Mouse (Mus musculus) brown adipose tissue, adult 24 weeks (tissue): ENCODE measurements around the gene Abhd17a. TPM values are rescaled to one million over a fixed set of nuclear protein-coding genes. Genes with fewer than 3 reads are reported as not detected.

Experiments
- H3K27ac ChIP-seq: fragments of 200-500 bp; replicated peaks from 2 replicates; pipeline ENCODE4 v1.5.1; 2012; ENCODE audit warnings: low read depth, mild to moderate bottlenecking, low read length
- H3K4me1 ChIP-seq: fragments of 200-500 bp; 2 replicates; pipeline ENCODE4 v1.6.1; 2012; ENCODE audit warnings: low read length, mixed read lengths; ENCODE audit not compliant: control insufficient read depth, insufficient read depth, insufficient read length
- H3K4me3 ChIP-seq: fragments of 200-500 bp; 2 replicates; pipeline ENCODE4 v1.5.1; 2012; ENCODE audit warnings: low read depth, mild to moderate bottlenecking, low read length, moderate library complexity; ENCODE audit not compliant: insufficient read depth
- polyA plus RNA-seq: library from polyadenylated mRNA; stranded (reverse); fragments of >200 nt; gene quantifications from 2 replicates; pipeline ENCODE4 v1.2.4, GENCODE M21; 2012; ENCODE audit not compliant: missing spikeins, insufficient read depth, insufficient read length

Gene Abhd17a
- polyA plus RNA-seq, 1 experiment, result 81.6 TPM

DNA sequence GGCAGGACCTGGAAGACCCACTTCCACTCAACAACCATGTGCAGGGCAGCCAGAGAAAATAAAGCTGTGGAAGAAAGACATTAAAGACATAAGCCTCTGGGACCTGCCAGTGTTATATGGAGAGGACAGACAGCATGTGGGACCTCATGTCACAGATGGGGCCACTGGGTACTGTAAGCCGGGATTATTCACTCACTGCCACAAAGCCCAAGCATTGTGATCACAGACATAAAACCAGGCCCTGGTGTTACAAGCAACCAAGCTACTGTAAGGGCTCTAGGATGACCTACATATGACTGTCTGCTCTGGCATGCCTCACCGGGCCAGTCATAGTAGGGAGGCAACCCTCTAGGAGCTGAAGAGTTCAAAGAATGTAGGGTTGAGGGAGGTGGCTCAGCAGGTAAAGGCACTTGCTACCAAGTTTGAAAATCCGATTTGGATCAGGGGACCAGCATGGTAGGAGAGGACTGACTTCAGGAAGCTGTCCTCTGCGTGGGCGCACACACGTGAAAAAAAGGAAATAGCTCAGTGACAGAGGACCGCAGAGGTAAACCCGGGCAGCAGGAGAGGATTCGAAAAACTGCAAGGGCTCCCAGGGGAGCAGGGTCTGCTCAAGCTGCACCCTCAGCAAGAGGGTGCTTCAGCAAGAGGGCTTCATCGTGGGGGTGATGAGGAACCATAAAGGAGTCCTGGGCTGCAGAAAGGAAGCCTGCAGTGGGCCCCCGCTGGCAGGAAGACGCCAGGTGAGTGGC is 838 bp downstream of the Abhd17a start:
- H3K4me3 ChIP-seq, result peak overlapping the region; percentile 96
- peaks cover 25% of the 10 kb centered on the region for H3K4me1 ChIP-seq
- peak overlapping the region; percentile 70 for H3K27ac ChIP-seq

DNA sequence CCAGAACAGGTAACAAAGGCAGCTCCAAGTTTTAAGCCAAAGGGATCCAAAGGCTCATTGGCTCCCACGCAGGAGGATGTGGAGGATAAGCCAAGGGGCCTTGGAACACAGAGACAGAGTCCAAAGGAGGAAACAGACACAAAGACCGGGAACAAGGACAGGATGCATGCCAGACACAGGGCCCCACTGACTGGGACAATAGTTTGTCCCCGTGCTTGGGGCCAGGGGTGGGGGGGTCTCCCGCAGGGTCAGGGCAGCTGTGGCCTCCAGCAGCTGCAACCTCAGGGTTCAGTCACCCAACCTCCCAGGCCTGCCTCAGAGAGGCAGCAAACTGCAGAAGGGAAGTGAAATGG is 2.9 kb downstream of the Abhd17a start:
- H3K4me3 ChIP-seq, result peak overlapping the region; percentile 65
- peaks cover 32% of the 10 kb centered on the region for H3K4me1 ChIP-seq
- H3K27ac ChIP-seq, result peak overlapping the region; percentile 97

DNA sequence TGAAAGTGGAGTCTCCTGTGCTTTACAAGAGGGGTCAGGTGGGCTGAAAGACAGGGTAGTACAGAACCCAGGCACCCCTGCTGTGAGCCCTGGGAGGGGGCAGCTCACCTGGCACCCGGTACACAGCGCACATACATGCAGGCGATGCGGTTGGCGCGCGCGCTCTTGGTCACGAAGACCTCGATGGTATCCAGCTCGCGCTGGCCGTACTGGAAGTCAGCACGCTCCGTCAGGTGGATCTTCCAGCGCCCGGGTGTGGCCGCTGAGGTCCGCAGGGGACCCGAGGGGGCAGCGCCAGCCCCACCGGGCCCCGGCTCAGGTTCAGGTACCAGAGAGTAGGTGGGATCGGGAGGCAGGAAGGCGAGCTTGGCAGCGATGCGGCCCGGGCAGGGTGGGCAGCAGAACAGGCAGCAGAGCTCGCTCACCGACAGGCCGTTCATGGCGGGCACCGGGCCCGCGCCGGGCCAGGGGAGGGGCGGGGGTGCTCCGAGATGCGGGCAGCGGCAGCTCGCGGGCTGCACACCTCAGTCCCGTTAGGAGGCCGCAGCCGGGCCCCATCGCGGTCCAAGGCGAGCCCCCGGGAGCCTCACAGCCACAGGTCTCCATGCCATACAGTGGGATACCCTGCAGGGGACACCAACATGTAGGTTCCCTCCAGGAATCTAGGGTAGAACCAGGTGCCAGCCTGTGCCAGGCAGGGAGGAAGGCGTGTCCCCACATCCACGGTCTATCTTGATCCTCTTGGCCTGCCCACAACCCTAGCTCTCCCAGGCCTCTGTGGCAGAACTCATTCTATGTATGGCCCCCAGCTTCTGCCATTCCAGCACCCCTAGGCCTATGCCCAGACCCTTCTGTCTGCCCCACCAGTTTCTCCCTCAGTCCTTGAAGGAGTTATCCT is 3.5 kb downstream of the Abhd17a start:
- Histone ChIP-seq H3K27ac (peak overlapping the region; percentile 97), H3K4me3 (peak overlapping the region; percentile 65), H3K4me1 (peaks cover 32% of the 10 kb centered on the region)

DNA sequence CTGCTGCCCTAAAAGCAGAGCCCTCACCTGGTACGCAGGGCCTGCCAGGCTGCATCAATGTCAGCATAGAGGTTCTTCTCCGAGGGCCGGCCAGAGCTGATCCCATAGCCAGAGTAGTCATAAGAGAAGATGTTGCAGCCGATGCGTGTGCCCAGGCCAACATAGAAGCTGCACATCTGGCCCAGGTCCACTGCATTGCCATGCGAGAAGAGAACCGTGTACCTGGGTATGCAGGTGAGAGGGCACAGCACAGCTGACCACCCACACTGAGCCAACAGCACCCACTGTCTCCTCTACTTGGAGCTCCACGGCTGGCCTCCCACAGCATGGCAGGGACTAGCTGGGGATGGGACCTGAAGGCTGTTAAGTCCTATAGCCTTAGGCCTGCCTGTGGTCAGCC is 4.6 kb downstream of the Abhd17a start:
- Histone ChIP-seq H3K4me1 (peaks cover 32% of the 10 kb centered on the region), H3K27ac (peak overlapping the region; percentile 97; the same call in 1 of the 2 replicates), H3K4me3 (peak overlapping the region; percentile 65)

DNA sequence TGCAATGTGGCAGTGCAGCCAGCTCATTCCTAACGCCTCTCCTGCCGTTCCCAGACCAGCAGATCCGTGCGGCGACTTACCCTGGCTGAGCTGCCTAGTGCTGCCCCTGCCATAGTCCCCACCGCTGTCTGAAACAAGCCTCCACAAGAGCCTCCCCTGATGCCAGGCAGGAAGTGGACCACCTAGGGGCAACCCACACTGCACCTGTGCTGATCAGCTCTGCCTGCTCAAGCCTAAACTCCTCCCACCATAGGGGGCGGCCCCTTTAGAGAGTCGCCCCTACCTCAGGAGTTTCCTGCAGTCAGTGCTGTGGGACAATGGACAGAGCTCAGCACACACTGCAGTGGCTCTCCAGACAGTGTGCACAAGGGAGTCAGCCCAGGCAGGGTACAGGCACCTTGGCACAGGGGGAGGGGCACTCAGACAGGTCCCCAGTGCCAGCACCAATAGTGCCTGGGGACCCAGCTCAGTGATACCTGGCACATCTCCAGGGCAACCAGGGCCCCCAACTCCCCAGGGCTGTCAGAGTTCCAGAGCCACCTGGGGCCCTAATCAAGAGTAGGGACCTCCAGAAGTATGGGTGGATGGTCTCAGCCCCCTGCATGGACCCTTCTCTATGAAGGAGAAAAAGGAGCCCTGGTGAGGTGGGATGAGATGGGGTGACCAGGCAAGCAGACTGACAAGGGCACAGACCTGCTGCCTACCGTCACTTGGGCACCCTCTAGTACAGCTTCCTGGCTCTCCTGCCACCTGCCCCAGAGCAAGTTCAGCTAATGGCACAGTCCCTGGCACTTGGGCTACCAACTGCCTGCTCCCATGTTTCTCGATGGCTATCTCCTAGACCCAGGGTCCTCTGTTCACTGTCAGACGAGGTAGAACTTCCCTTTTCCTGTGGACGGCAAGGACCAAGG is 5.2 kb downstream of the Abhd17a start:
- Histone ChIP-seq H3K4me1 (peaks cover 32% of the 10 kb centered on the region), H3K27ac (peak overlapping the region; percentile 61), H3K4me3 (peak overlapping the region; percentile 65)

DNA sequence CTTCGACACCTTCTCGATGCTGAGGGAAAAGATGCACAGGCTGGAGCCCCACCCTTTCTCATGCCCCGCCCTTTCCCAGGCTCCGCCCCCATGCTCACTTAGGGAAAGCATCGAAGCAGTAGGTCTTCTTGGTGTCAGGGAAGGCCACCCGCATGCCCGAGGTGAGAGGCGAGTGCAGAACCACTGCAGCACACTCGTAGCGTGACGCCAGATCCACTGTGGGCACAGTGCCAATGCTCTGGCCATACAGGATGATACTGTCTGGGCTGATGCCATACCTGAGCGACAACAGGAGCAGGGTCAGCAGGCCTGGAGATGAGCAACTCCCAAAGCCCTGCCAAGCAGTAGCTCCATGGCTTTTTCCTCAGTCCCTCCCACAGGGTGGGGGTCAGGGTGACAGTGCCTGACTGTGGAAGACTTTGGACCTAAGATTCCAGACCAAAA is 6.1 kb downstream of the Abhd17a start:
- peak overlapping the region; percentile 65; the same call in 1 of the 2 replicates for H3K4me3 ChIP-seq
- H3K27ac ChIP-seq, result peak overlapping the region; percentile 61

DNA sequence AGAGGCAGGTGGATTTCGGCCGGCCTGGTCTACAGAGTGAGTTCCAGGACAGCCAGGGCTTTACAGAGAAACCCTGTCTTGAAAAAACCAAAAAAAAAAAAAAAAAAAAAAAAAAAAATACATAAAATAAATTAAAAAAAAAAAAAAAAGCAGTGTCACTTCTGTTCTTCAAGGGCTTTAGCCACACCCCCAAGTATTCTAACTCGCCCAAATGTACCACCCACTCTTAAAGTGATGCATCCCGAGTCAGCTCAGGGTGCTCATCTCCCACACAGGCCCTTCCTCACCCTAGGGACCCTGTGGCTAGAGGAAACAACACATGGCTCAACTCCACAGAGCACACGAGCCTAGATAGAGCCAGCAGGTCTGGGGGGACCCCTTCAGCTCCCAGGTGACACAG is 7.1 kb downstream of the Abhd17a start:
- peaks cover 21% of the 10 kb centered on the region for H3K4me1 ChIP-seq
- H3K27ac ChIP-seq, result no peak overlapping the region
- no peak overlapping the region for H3K4me3 ChIP-seq

More for the DNA sequence above, 6.1 kb downstream of the Abhd17a start:
- peaks cover 30% of the 10 kb centered on the region for H3K4me1 ChIP-seq

DNA sequence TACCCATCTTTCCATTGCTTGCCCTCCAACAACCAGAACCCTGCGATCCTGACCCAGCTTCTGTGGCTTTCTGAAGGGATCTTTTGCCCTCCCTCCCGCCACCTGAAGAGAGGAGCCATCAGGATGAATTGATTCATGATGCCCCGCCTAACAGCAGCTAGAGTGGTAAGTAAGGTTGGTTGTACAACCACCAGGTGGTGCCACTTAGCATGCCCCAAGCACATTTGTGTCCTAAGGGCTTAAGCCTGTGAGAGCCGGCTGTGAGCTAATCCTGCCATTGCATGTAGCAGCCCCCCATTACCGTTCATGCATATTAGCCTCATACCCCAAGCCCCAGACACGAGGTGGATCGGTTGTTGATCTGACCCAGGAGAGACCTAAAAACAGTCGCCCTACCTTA is 11.2 kb downstream of the Abhd17a start:
- Histone ChIP-seq H3K27ac (peak overlapping the region; percentile 38), H3K4me1 (peaks cover 8% of the 10 kb centered on the region; the same call in 1 of the 2 replicates), H3K4me3 (peak overlapping the region; percentile 92)

DNA sequence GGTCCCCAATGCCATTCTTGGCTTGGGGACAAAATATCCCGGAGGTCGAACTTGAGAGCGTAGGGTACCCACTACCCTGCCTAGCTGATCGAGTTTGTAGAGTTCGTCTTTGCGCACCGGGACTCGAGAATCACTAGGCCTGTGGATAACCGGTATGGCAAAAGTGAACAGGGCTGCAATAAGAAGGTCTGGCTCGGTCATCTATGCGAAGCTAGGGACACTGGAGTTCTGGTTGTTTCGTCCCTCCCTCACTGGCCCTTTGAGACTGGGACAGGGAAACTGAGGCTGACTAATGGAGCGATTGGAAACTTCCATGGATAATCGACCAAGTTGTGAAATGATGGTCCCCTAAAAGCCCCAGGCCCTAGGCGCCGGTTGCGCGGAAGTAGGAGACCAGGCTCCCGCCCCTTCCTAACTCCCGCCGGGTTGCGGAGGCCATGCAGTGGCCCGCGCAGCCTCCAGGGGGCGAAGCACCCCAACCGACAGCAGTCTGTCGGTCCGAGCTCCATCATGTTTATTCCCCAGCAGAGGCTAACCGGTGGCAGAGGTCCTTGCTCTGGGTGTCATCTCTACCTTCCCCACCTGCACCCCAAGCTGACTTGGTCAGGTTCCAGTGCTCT is 11.9 kb downstream of the Abhd17a start:
- Histone ChIP-seq H3K27ac (peak overlapping the region; percentile 85), H3K4me3 (peak overlapping the region; percentile 92), H3K4me1 (0 out of 2 replicates have a peak, but pooled peaks cover 5% of the 10 kb centered on the region)

DNA sequence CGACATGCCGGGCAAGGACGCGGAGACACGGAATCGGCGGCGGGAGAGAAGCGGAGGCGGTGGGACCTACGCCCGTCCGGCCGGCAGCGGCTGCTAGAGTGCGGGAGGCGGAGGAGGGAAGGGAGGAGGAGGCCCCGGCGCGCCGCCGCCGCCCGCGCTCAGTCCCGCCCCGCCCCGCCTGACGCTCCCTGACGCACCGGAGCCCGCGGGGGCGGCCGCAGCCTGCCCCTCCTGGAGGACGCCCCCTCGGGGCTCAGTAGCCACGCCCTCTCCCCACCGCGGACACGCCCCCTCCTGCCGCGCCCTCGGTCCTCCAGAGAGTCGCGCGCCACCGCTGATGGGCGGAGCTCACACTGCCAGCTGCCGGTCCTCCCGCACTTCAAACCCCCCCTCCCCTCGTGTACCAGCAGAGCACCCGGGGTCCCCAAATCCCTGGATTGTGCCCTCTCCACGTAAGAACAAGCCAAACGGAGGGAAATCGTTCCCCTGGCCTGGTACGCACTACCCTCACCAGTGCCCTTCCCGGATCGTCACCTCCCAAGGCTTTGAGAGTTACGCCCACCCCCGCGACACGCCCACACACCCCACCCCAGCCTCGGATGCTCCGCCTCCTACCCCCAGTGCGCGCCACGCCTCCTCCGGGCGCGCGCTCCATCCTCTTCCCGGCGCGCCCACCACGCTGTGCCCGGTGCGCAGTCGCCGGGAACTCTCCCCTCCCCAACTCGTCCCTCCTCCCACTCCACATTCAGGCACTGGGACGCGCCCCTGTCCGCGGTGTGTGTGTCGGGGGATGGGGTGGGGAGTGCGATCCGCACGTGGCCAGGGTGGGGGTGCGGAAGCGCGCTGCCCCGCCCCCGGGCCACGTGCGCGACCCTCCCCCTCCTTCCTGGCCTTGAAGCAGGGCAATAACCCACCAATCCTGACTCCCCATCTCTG is 12.7 kb downstream of the Abhd17a start, which contains the start of gene Klf16:
Klf16 (minus strand) TSS at position 127 of the 936 bp plus-strand sequence.
- Histone ChIP-seq H3K27ac (peak within 1 kb of the TSS; percentile 95), H3K4me3 (peak within 1 kb of the TSS; percentile 92), H3K4me1 (0 out of 2 replicates have a peak, but pooled peaks cover 5% of the 10 kb centered on the region)

DNA sequence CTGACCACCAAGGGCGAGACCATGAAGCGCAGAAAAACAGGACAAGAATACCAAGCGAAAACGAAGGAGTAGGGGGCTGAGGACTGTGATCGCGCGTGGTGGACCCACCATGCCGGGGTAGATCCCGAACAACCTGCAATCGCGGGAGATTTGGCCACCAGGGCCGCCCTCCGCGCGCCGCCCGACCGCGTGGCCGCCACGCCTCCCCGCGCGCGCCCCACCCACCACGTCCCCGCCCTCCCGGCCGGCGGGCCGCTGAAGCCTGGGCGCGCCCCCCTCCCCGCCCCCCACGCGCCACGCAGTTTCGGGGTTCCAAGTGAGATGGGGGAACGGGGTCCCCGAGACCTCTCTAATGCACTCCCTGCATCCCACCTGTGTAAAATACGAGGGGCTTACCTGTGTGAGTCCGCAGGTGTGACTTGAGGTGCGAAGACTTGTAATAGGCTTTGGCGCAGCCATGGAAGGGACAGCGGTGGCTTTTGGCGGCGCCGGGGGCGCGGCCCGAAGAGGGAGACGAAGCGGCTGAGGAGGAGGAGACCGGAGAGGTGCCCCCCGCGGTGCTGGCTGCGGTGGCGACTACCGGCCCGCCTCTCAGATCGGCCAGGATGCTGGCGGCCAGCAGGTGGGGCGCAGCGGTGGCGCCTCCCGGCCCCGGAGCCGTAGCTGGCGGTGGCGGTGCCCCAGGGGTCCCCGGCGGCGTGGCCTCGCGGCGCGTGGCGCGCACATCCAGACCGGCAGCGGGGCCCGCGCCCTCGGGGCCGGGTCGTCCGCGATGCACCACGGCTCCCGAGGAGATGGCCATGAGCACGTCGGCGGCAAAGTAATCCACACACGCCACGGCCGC is 13.6 kb downstream of the Abhd17a start:
- H3K4me1 ChIP-seq, result peaks cover 8% of the 10 kb centered on the region; the same call in 1 of the 2 replicates
- H3K4me3 ChIP-seq, result peak overlapping the region; percentile 87
- H3K27ac ChIP-seq, result peak overlapping the region; percentile 80

DNA sequence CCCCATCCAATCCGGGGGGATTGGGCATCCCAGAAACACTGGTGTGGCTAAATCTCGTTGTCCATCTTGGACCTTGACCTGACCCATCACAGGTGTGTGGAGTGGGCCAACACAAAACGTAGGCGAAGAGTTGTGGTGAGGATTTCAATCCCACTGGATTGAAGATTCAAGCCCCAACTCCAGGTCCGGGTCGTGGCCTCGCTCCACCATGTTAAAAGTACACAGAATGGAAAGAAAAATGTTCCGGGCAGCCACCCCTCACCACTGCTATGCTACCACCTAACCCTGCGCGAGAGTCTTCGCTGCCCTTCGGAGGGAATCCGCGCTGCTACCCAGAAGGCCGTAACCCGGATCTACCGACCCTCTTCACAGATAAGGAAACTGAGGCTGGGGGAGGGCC is 14.2 kb downstream of the Abhd17a start:
- H3K4me1 ChIP-seq, result peaks cover 15% of the 10 kb centered on the region; the same call in 1 of the 2 replicates
- H3K4me3 ChIP-seq, result peak overlapping the region; percentile 87
- H3K27ac ChIP-seq, result no peak overlapping the region
